Mouse (Mus musculus): ENCODE data around the gene Tmem33.

DNA sequence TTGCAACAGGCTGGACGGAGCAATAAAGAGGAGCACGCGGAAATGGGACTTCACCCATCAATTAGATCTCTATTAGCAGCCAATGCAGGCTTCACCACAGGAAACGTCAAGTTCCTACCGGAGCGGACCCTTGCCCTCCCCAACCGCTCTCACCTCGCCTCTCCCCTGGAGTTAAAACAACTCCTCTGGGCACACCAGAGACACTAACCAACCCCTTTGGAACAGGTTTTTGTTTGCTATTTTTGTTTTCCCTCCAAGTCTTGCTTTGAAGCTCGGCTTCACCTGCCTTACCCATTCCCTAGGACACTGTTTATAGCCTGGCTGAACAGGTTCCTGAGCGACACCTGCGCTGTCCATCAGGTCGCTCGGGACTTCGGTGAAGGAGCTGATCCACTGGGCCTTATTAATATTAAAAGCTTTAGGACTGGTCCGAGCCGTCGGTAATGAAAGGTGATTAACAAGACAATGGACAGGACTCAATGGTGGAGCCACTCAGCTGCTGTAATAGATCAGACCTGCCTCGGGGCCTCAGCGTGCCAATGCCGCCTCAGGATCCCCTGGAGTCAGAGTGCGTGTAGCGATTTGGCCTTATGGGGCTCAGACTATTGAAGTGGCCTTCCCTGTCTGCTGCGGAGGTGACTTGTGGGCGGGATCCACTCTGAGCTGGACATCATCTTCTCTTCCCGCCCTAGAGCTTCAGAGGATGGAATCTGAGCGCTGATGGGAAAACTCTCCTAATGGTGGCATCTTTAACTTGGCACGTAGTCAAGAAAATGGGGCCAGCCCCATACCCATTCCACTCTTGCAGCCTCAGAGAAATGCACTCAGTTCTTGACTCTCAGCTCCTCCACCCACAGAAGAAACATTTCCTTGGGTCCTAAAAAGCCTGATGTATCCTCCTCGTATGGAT lies 45.0 kb upstream of the Tmem33 start:
- TF ChIP-seq GATA1 (IDR thresholded peaks at IDR 0.05; ENCODE audit: borderline replicate concordance, low read length) = no peak
- no peak for TF ChIP-seq FLI1 (IDR thresholded peaks at IDR 0.05; ENCODE audit: low read length)

All from megakaryocyte, embryonic 14.5 days (primary cell).